Mouse (Mus musculus) hindbrain, embryonic 15.5 days (tissue): ENCODE measurements at regions not wholly inside any gene's neighbourhood (a gene's known extent, or its start where the extent isn't known, plus 50 kb on each side); places are given as distances from the start of the nearest gene placed in this dataset.

Experiments used
- ATAC-seq: fragments of 200-750 bp; cut with Nextera tagmentation; 2 replicates; pipeline ENCODE4 v1.8.0; 2017; ENCODE audit warnings: low read depth, moderate number of reproducible peaks, moderate TSS enrichment; ENCODE audit not compliant: low FRiP score
- H3K27ac ChIP-seq: fragments of 300-500 bp; sonication (generic); replicated peaks from 2 replicates; pipeline ENCODE4 v1.5.1; 2015; ENCODE audit warnings: mild to moderate bottlenecking, inconsistent platforms
- H3K27me3 ChIP-seq: fragments of 300-500 bp; sonication (generic); 2 replicates; pipeline ENCODE4 v1.6.1; 2015; ENCODE audit warnings: control low read depth, inconsistent platforms
- H3K36me3 ChIP-seq: fragments of 300-500 bp; sonication (generic); 2 replicates; pipeline ENCODE4 v1.6.1; 2015; ENCODE audit warnings: control low read depth, inconsistent platforms
- H3K4me1 ChIP-seq: fragments of 300-500 bp; sonication (generic); replicated peaks from 2 replicates; pipeline ENCODE4 v1.6.1; 2015; ENCODE audit warnings: control low read depth, inconsistent platforms
- H3K4me2 ChIP-seq: fragments of 300-500 bp; sonication (generic); 2 replicates; pipeline ENCODE4 v1.6.1; 2015; ENCODE audit warnings: moderate library complexity, mild to moderate bottlenecking, inconsistent platforms
- H3K4me3 ChIP-seq: fragments of 300-500 bp; sonication (generic); 2 replicates; pipeline ENCODE4 v1.5.1; 2015; ENCODE audit warnings: mild to moderate bottlenecking, inconsistent platforms
- H3K9ac ChIP-seq: fragments of 300-500 bp; sonication (generic); 2 replicates; pipeline ENCODE4 v1.6.1; 2015; ENCODE audit warnings: inconsistent platforms
- H3K9me3 ChIP-seq: fragments of 300-500 bp; sonication (generic); 2 replicates; pipeline ENCODE4 v1.6.1; 2016; ENCODE audit warnings: control low read depth, inconsistent platforms
- WGBS: fragments of 180-500 bp; shearing (Covaris S2); methylation state at CpG from one replicate; pipeline ENCODE4 v1.1.7; 2015; 5-methylcytosine and 5-hydroxymethylcytosine counted together

GRCm38 (mm10) chr1:98350095-98350549 is 70.8 kb upstream of the Slco6d1 start:
- H3K9ac ChIP-seq: no peak overlapping the region
- no peak overlapping the region for H3K27ac ChIP-seq
- no peaks in the 10 kb centered on the region for H3K27me3 ChIP-seq
- H3K9me3 ChIP-seq: no peaks in the 10 kb centered on the region
- 36% methylated on average over 4 of the region's 4 CpGs for WGBS
- H3K4me1 ChIP-seq: peaks cover 4% of the 10 kb centered on the region; the same call in 1 of the 2 replicates
- ATAC-seq: peak; percentile 84
- H3K4me3 ChIP-seq: no peak overlapping the region
- H3K4me2 ChIP-seq: no peak overlapping the region
- no peaks in the 10 kb centered on the region for H3K36me3 ChIP-seq

- no peak overlapping the region for H3K4me3 ChIP-seq
- H3K36me3 ChIP-seq: no peaks in the 10 kb centered on the region
- H3K4me1 ChIP-seq: peaks cover 4% of the 10 kb centered on the region; the same call in 1 of the 2 replicates
- no peak overlapping the region for H3K9ac ChIP-seq
- H3K9me3 ChIP-seq: no peaks in the 10 kb centered on the region
- ATAC-seq: no peak
- no peaks in the 10 kb centered on the region for H3K27me3 ChIP-seq
- H3K4me2 ChIP-seq: no peak overlapping the region
- no peak overlapping the region for H3K27ac ChIP-seq
- WGBS: 77% methylated on average over 2 of the region's 2 CpGs
Observed at GRCm38 (mm10) chr1:98350725-98351124, 70.2 kb upstream of the Slco6d1 start.

DNA sequence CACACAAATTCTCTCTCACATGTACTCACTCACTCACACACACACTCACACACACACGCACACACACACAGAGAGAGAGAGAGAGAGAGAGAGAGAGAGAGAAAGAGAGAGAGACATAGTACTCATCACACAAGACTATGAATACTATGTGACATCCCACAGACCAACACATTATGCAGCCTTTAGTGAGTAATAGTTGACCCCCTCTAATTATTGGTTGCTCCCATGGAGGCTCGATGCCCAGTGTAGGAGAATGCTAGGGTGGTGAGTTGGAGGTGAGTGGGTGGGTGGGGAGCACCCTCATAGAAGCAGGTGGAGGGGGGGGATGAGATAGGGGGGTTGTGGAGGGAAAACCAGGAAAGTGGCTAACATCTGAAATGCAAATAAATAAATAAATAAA is 69.4 kb upstream of the Slco6d1 start:
- ATAC-seq: 0 out of 2 replicates have a peak, but pooled peaks have one; percentile 54
- Histone ChIP-seq H3K4me1 (peaks cover 4% of the 10 kb centered on the region; the same call in 1 of the 2 replicates), H3K27me3 (no peaks in the 10 kb centered on the region), H3K4me2 (no peak overlapping the region), H3K9ac (no peak overlapping the region), H3K9me3 (no peaks in the 10 kb centered on the region), H3K27ac (no peak overlapping the region), H3K36me3 (no peaks in the 10 kb centered on the region), H3K4me3 (no peak overlapping the region)
- WGBS: 81% methylated on average over 2 of the region's 2 CpGs
